Mouse (Mus musculus): ENCODE data around the gene Bend3. TPM values are rescaled to one million over a fixed set of nuclear protein-coding genes. Genes with fewer than 3 reads are reported as not detected.

The Bend3 gene
- 1.7 and 2.3 TPM in 2 replicates for polyA plus RNA-seq (2015; fragmentation: Nextera tagmentation; extraction: Ambion mirVana)

DNA sequence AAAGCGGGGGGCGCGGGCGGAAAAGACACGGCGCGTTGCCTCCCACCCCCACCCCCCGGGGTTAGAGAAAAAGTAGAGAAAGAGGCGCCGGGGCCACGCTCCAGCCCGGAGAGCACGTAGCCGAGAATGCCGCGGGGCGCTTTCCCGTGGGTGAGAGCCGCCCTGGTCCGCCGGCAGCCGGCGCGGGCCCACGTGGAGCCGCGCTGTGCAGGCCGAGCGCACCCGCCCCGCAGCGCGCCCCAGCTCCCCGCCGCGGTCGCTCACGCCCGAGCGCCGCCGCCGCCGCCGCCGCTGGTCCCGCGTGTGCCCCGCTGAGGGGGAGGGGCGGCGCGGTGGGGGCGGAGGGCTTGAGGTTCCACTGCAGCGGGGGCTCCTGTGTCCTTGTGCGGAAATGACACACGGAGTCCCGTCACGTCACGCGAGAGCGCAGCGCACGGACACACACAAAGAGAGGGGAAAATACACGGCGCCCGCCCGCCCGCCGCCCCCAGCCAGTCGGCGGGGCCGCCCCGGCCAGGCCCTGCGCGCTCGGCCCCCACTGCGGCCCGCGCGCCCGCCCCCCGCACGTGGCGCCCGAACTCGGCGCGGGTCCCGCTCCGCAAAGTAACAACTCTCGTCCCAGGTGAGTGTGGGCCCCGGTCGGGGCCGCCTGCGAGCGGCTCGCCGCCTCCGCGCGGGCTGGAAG is at the start of gene Bend3:
TSS of gene Bend3 (plus strand) at position 81 of the 685 bp plus-strand sequence.
- peak within 1 kb of the TSS; percentile 81 for H3K4me3 ChIP-seq (ENCODE audit: low read length)
- peaks cover 30% of the 10 kb centered on the region for H3K4me1 ChIP-seq (replicated peaks; ENCODE audit: control insufficient read depth, insufficient read depth, low read length)
- peak within 1 kb of the TSS; percentile 96 for H3K27ac ChIP-seq (ENCODE audit: low read length)
- WGBS, result 0% methylated on average over 48 of the region's 101 CpGs
- H3K27me3 ChIP-seq (ENCODE audit: control insufficient read depth, insufficient read depth, low read depth, low read length), result no peaks in the 10 kb centered on the region
- H3K4me2 ChIP-seq (ENCODE audit: low read depth, low read length), result peak within 1 kb of the TSS; percentile 93
- peak within 1 kb of the TSS; percentile 95 for H3K9ac ChIP-seq (ENCODE audit: low read length)
- no peaks in the 10 kb centered on the region for H3K9me3 ChIP-seq (ENCODE audit: control insufficient read depth, low read length)
- no peaks in the 10 kb centered on the region for H3K36me3 ChIP-seq (ENCODE audit: control insufficient read depth, insufficient read depth, low read length)
- peak; percentile 53 for ATAC-seq (ENCODE audit: low read depth)

GRCm38 (mm10) chr10:43430606-43431005 is 48.0 kb upstream of the Bend3 start:
- no peak overlapping the region for H3K4me3 ChIP-seq (ENCODE audit: low read length)
- H3K27me3 ChIP-seq (ENCODE audit: control insufficient read depth, insufficient read depth, low read depth, low read length), result no peaks in the 10 kb centered on the region
- no peak overlapping the region for H3K27ac ChIP-seq (ENCODE audit: low read length)
- no peak for ATAC-seq (ENCODE audit: low read depth)
- no peaks in the 10 kb centered on the region for H3K4me1 ChIP-seq (replicated peaks; ENCODE audit: control insufficient read depth, insufficient read depth, low read length)
- H3K9ac ChIP-seq (ENCODE audit: low read length), result no peak overlapping the region
- peaks cover 3% of the 10 kb centered on the region; the same call in 1 of the 2 replicates for H3K9me3 ChIP-seq (ENCODE audit: control insufficient read depth, low read length)
- H3K4me2 ChIP-seq (ENCODE audit: low read depth, low read length), result no peak overlapping the region
- no peaks in the 10 kb centered on the region for H3K36me3 ChIP-seq (ENCODE audit: control insufficient read depth, insufficient read depth, low read length)
- whole genome bisulfite sequencing, result 83% methylated on average over 5 of the region's 5 CpGs

- peaks cover 3% of the 10 kb centered on the region; the same call in 1 of the 2 replicates for H3K9me3 ChIP-seq (ENCODE audit: control insufficient read depth, low read length)
- no peak overlapping the region for H3K4me3 ChIP-seq (ENCODE audit: low read length)
- no peaks in the 10 kb centered on the region for H3K27me3 ChIP-seq (ENCODE audit: control insufficient read depth, insufficient read depth, low read depth, low read length)
- 87% methylated on average over 4 of the region's 4 CpGs for WGBS
- H3K27ac ChIP-seq (ENCODE audit: low read length), result no peak overlapping the region
- H3K9ac ChIP-seq (ENCODE audit: low read length), result no peak overlapping the region
- no peak for ATAC-seq (ENCODE audit: low read depth)
- H3K4me1 ChIP-seq (replicated peaks; ENCODE audit: control insufficient read depth, insufficient read depth, low read length), result no peaks in the 10 kb centered on the region
- H3K36me3 ChIP-seq (ENCODE audit: control insufficient read depth, insufficient read depth, low read length), result no peaks in the 10 kb centered on the region
- no peak overlapping the region for H3K4me2 ChIP-seq (ENCODE audit: low read depth, low read length)
These were observed 44.3 kb upstream of the Bend3 start for GRCm38 (mm10) chr10:43434326-43434725.

DNA sequence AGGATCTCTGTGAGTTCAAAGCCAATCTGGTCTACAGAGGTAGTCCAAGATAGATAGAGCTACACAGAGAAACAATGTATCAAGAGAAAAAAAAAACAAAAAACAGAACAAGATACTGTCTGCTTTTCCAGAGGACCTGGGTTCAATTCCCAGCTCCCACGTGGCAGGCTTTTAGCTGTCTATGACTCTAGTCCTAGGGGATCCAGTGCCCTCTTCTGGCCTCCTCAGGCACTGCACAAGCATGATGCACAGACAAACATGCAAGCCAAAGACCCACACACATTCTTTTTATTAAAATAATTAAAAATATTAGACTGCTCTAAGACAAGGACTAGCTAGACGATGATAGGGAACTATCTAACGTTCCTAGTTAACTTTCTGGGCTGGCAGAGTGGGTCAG is 42.9 kb upstream of the Bend3 start:
- no peak for ATAC-seq (ENCODE audit: low read depth)
- H3K9me3 ChIP-seq (ENCODE audit: control insufficient read depth, low read length), result peaks cover 1% of the 10 kb centered on the region; the same call in 1 of the 2 replicates
- no peak overlapping the region for H3K4me2 ChIP-seq (ENCODE audit: low read depth, low read length)
- no peak overlapping the region for H3K27ac ChIP-seq (ENCODE audit: low read length)
- no peak overlapping the region for H3K9ac ChIP-seq (ENCODE audit: low read length)
- no peak overlapping the region for H3K4me3 ChIP-seq (ENCODE audit: low read length)
- 84% methylated on average over 3 of the region's 3 CpGs for WGBS
- no peaks in the 10 kb centered on the region for H3K36me3 ChIP-seq (ENCODE audit: control insufficient read depth, insufficient read depth, low read length)
- no peaks in the 10 kb centered on the region for H3K27me3 ChIP-seq (ENCODE audit: control insufficient read depth, insufficient read depth, low read depth, low read length)
- H3K4me1 ChIP-seq (replicated peaks; ENCODE audit: control insufficient read depth, insufficient read depth, low read length), result no peaks in the 10 kb centered on the region; the same call in 1 of the 2 replicates

DNA sequence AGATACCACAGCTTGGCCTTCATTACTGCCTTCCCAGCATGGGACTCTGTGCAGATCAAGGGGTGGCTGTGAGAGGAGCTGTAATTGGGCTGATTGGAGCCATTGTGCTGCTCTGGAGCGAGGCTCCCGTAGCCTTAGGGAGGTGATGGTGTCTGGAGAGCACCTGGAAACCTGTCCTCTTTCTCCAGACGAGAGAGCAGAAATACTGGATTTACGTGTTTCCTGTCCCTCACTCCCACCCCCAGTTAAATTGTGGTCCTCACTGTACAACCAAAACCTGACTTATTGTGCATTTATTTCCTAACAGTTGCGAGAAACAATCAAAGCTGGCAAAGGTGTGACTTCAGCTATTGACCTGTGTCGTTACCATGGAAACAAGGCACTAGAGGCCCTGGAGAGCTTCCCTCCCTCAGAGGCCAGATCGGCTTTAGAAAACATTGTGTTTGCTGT is 39.1 kb upstream of the Bend3 start:
- WGBS, result 29% methylated on average over 7 of the region's 7 CpGs
- H3K27me3 ChIP-seq (ENCODE audit: control insufficient read depth, insufficient read depth, low read depth, low read length), result no peaks in the 10 kb centered on the region
- no peak overlapping the region for H3K4me2 ChIP-seq (ENCODE audit: low read depth, low read length)

DNA sequence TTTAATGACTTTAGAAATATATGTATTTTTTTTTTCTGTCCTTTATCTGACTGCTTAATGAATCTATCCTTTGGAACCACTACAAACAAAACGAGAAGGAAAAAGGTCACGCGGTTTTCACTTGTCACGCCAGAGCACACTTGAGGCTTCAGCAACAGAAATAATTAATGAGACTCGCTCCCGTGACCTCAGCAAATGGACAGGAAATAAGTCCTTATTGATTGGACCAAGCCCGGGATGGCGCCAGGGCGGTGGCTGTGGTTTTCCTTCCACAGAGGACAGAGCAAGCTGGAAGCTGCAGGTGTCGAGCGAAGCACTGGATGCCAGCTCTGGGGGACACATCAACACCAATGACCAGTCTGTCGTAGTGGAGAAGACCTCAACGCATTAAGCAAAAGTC is 38.6 kb upstream of the Bend3 start:
- Histone ChIP-seq H3K4me2 (ENCODE audit: low read depth, low read length) (no peak overlapping the region), H3K4me3 (ENCODE audit: low read length) (no peak overlapping the region), H3K27ac (ENCODE audit: low read length) (no peak overlapping the region), H3K36me3 (ENCODE audit: control insufficient read depth, insufficient read depth, low read length) (no peaks in the 10 kb centered on the region), H3K4me1 (replicated peaks; ENCODE audit: control insufficient read depth, insufficient read depth, low read length) (peaks cover 2% of the 10 kb centered on the region; the same call in 1 of the 2 replicates), H3K9me3 (ENCODE audit: control insufficient read depth, low read length) (no peaks in the 10 kb centered on the region), H3K9ac (ENCODE audit: low read length) (no peak overlapping the region), H3K27me3 (ENCODE audit: control insufficient read depth, insufficient read depth, low read depth, low read length) (no peaks in the 10 kb centered on the region)
- 39% methylated on average over 13 of the region's 13 CpGs for WGBS
- 0 out of 2 replicates have a peak, but pooled peaks have one; percentile 31 for ATAC-seq (ENCODE audit: low read depth)

More for the DNA sequence above, 39.1 kb upstream of the Bend3 start:
- peak; percentile 28; the same call in 1 of the 2 replicates for ATAC-seq (ENCODE audit: low read depth)
- Histone ChIP-seq H3K9me3 (ENCODE audit: control insufficient read depth, low read length) (no peaks in the 10 kb centered on the region), H3K36me3 (ENCODE audit: control insufficient read depth, insufficient read depth, low read length) (no peaks in the 10 kb centered on the region), H3K27ac (ENCODE audit: low read length) (no peak overlapping the region), H3K4me3 (ENCODE audit: low read length) (no peak overlapping the region), H3K9ac (ENCODE audit: low read length) (no peak overlapping the region), H3K4me1 (replicated peaks; ENCODE audit: control insufficient read depth, insufficient read depth, low read length) (peaks cover 2% of the 10 kb centered on the region; the same call in 1 of the 2 replicates)

DNA sequence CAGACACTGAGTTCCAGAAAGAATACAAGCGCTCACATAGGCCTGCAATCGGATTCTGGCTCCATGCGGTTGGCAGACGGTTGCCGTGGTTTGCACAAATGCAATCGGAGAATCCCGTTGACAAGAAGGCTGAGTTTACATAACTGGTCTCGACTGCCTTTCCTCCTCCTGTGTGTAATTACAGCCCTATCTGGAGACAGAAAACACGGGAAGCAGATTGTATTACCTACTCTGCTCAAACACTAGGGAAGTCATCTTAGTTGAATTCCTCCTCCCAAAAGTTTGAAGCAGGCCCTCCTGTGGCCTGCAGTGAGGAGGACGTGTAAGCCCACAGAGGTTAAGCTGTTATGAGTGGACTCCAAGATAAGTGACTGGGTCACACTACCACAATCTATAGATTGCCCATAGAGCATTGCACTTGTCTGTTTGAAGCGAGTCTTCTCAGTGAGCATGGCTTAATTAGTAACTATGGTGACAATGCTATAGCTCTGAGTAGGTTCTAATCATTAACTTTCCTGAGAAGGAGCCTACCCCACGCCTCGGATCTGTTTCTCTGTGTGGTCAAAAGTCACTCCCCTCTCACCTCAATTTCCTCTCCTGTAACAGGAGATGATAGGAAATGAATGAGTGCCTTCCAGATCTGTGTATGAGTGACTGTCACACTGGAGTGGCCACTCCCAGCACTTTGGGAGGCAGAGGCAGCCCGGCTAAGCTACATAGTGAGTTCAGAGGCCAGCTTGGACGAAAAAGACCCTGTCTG is 37.5 kb upstream of the Bend3 start:
- Histone ChIP-seq H3K27ac (ENCODE audit: low read length) (peak overlapping the region; percentile 20; the same call in 1 of the 2 replicates), H3K9me3 (ENCODE audit: control insufficient read depth, low read length) (no peaks in the 10 kb centered on the region)

GRCm38 (mm10) chr10:43448656-43449055 is 30.0 kb upstream of the Bend3 start:
- Histone ChIP-seq H3K4me1 (replicated peaks; ENCODE audit: control insufficient read depth, insufficient read depth, low read length) (no peaks in the 10 kb centered on the region), H3K4me2 (ENCODE audit: low read depth, low read length) (no peak overlapping the region), H3K9me3 (ENCODE audit: control insufficient read depth, low read length) (no peaks in the 10 kb centered on the region), H3K9ac (ENCODE audit: low read length) (no peak overlapping the region), H3K27me3 (ENCODE audit: control insufficient read depth, insufficient read depth, low read depth, low read length) (no peaks in the 10 kb centered on the region), H3K36me3 (ENCODE audit: control insufficient read depth, insufficient read depth, low read length) (no peaks in the 10 kb centered on the region), H3K27ac (ENCODE audit: low read length) (no peak overlapping the region), H3K4me3 (ENCODE audit: low read length) (no peak overlapping the region)
- ATAC-seq (ENCODE audit: low read depth), result no peak
- 91% methylated on average over 3 of the region's 3 CpGs for WGBS

More for the DNA sequence above, 37.5 kb upstream of the Bend3 start:
- H3K4me2 ChIP-seq (ENCODE audit: low read depth, low read length), result no peak overlapping the region
- no peak overlapping the region for H3K4me3 ChIP-seq (ENCODE audit: low read length)
- H3K27me3 ChIP-seq (ENCODE audit: control insufficient read depth, insufficient read depth, low read depth, low read length), result no peaks in the 10 kb centered on the region
- no peak for ATAC-seq (ENCODE audit: low read depth)
- peaks cover 2% of the 10 kb centered on the region; the same call in 1 of the 2 replicates for H3K4me1 ChIP-seq (replicated peaks; ENCODE audit: control insufficient read depth, insufficient read depth, low read length)
- no peaks in the 10 kb centered on the region for H3K36me3 ChIP-seq (ENCODE audit: control insufficient read depth, insufficient read depth, low read length)
- 43% methylated on average over 15 of the region's 15 CpGs for WGBS
- H3K9ac ChIP-seq (ENCODE audit: low read length), result no peak overlapping the region

Data from lung, embryonic 16.5 days (tissue).